Mouse (Mus musculus): ENCODE results near the gene Mfsd6l. TPM values are rescaled to one million over a fixed set of nuclear protein-coding genes. Genes with fewer than 3 reads are reported as not detected.
A peak's percentile ranks its signal among the peaks of the same experiment; 100 is the strongest.

Mfsd6l gene
- polyA plus RNA-seq, 1 experiment from 2014 or later, result 1.4 TPM

GRCm38 (mm10) chr11:68526441-68526840, 29.5 kb upstream of the Mfsd6l start:
- H3K36me3 ChIP-seq (ENCODE audit: control insufficient read depth, insufficient read depth, low read length), result no peaks in the 10 kb centered on the region
- ATAC-seq (ENCODE audit: low FRiP score, low TSS enrichment), result no peak
- no peaks in the 10 kb centered on the region for H3K27me3 ChIP-seq (ENCODE audit: control insufficient read depth, insufficient read depth, low read length)
- WGBS, result 67% methylated on average over 4 of the region's 4 CpGs
- H3K9ac ChIP-seq (ENCODE audit: low read depth, low read length), result no peak overlapping the region
- H3K4me3 ChIP-seq (ENCODE audit: low read length), result no peak overlapping the region
- no peak overlapping the region for H3K27ac ChIP-seq (ENCODE audit: low read depth, low read length)
- H3K4me1 ChIP-seq (ENCODE audit: control insufficient read depth, insufficient read depth, low read length), result no peaks in the 10 kb centered on the region
- H3K4me2 ChIP-seq (replicated peaks; ENCODE audit: low read depth, low read length), result no peak overlapping the region
- H3K9me3 ChIP-seq (ENCODE audit: control insufficient read depth, low read length), result no peaks in the 10 kb centered on the region

- Histone ChIP-seq H3K9ac (ENCODE audit: low read depth, low read length) (no peak overlapping the region), H3K27ac (ENCODE audit: low read depth, low read length) (no peak overlapping the region), H3K4me2 (replicated peaks; ENCODE audit: low read depth, low read length) (no peak overlapping the region), H3K4me1 (ENCODE audit: control insufficient read depth, insufficient read depth, low read length) (no peaks in the 10 kb centered on the region), H3K27me3 (ENCODE audit: control insufficient read depth, insufficient read depth, low read length) (no peaks in the 10 kb centered on the region), H3K4me3 (ENCODE audit: low read length) (no peak overlapping the region), H3K36me3 (ENCODE audit: control insufficient read depth, insufficient read depth, low read length) (no peaks in the 10 kb centered on the region), H3K9me3 (ENCODE audit: control insufficient read depth, low read length) (no peaks in the 10 kb centered on the region)
- WGBS, result 25% methylated on average over 16 of the region's 16 CpGs
- ATAC-seq (ENCODE audit: low FRiP score, low TSS enrichment), result no peak
Measured at GRCm38 (mm10) chr11:68531066-68531806, 24.8 kb upstream of the Mfsd6l start.

- no peak overlapping the region for H3K4me2 ChIP-seq (replicated peaks; ENCODE audit: low read depth, low read length)
- no peak for ATAC-seq (ENCODE audit: low FRiP score, low TSS enrichment)
- H3K27ac ChIP-seq (ENCODE audit: low read depth, low read length), result no peak overlapping the region
- H3K4me1 ChIP-seq (ENCODE audit: control insufficient read depth, insufficient read depth, low read length), result no peaks in the 10 kb centered on the region
- no peaks in the 10 kb centered on the region for H3K36me3 ChIP-seq (ENCODE audit: control insufficient read depth, insufficient read depth, low read length)
- no peak overlapping the region for H3K4me3 ChIP-seq (ENCODE audit: low read length)
- WGBS, result 77% methylated on average over 11 of the region's 11 CpGs
- no peaks in the 10 kb centered on the region for H3K9me3 ChIP-seq (ENCODE audit: control insufficient read depth, low read length)
- H3K27me3 ChIP-seq (ENCODE audit: control insufficient read depth, insufficient read depth, low read length), result no peaks in the 10 kb centered on the region
- H3K9ac ChIP-seq (ENCODE audit: low read depth, low read length), result no peak overlapping the region
Measured at GRCm38 (mm10) chr11:68531941-68532535, 23.9 kb upstream of the Mfsd6l start.

- no peak overlapping the region for H3K4me2 ChIP-seq (replicated peaks; ENCODE audit: low read depth, low read length)
- H3K36me3 ChIP-seq (ENCODE audit: control insufficient read depth, insufficient read depth, low read length), result no peaks in the 10 kb centered on the region
- no peak overlapping the region for H3K4me3 ChIP-seq (ENCODE audit: low read length)
- H3K9ac ChIP-seq (ENCODE audit: low read depth, low read length), result no peak overlapping the region
- no peak overlapping the region for H3K27ac ChIP-seq (ENCODE audit: low read depth, low read length)
- no peaks in the 10 kb centered on the region for H3K4me1 ChIP-seq (ENCODE audit: control insufficient read depth, insufficient read depth, low read length)
- no peaks in the 10 kb centered on the region for H3K27me3 ChIP-seq (ENCODE audit: control insufficient read depth, insufficient read depth, low read length)
- no peak for ATAC-seq (ENCODE audit: low FRiP score, low TSS enrichment)
- no peaks in the 10 kb centered on the region for H3K9me3 ChIP-seq (ENCODE audit: control insufficient read depth, low read length)
- 75% methylated on average over 5 of the region's 5 CpGs for WGBS
Measured at GRCm38 (mm10) chr11:68532773-68533172, 23.2 kb upstream of the Mfsd6l start.

DNA sequence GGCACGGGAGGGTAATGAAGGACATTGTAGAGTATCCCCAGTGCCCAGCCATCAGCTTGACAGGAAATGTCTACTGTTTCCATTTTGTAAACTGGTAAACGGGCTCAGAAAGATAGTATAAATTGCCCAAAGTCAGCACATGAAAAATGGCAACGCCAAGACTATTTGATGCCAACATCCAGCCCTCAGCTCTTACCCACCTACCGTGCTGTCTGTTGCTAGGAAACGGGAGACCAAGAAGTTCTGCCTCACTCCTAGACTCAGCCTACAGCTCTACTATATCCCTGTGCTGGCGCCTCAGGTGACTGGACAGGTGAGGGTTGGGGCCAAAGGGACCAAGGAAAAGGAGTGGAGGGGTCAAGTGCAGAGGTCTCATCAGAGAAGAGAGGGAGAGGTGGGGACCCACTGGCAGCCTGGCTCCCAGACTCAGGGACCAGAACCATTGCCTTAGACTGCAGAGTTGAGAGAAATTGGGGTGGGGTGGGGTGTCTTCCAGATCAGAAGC, 22.0 kb upstream of the Mfsd6l start:
- H3K9me3 ChIP-seq (ENCODE audit: control insufficient read depth, low read length), result no peaks in the 10 kb centered on the region
- WGBS, result 87% methylated on average over 6 of the region's 6 CpGs
- H3K27me3 ChIP-seq (ENCODE audit: control insufficient read depth, insufficient read depth, low read length), result no peaks in the 10 kb centered on the region
- no peak overlapping the region for H3K4me2 ChIP-seq (replicated peaks; ENCODE audit: low read depth, low read length)
- no peak overlapping the region for H3K4me3 ChIP-seq (ENCODE audit: low read length)
- ATAC-seq (ENCODE audit: low FRiP score, low TSS enrichment), result no peak
- no peak overlapping the region for H3K27ac ChIP-seq (ENCODE audit: low read depth, low read length)
- no peaks in the 10 kb centered on the region for H3K4me1 ChIP-seq (ENCODE audit: control insufficient read depth, insufficient read depth, low read length)
- H3K36me3 ChIP-seq (ENCODE audit: control insufficient read depth, insufficient read depth, low read length), result no peaks in the 10 kb centered on the region
- no peak overlapping the region for H3K9ac ChIP-seq (ENCODE audit: low read depth, low read length)

GRCm38 (mm10) chr11:68536026-68536425, 20.0 kb upstream of the Mfsd6l start:
- no peak overlapping the region for H3K27ac ChIP-seq (ENCODE audit: low read depth, low read length)
- no peaks in the 10 kb centered on the region for H3K9me3 ChIP-seq (ENCODE audit: control insufficient read depth, low read length)
- no peaks in the 10 kb centered on the region for H3K36me3 ChIP-seq (ENCODE audit: control insufficient read depth, insufficient read depth, low read length)
- no peaks in the 10 kb centered on the region for H3K4me1 ChIP-seq (ENCODE audit: control insufficient read depth, insufficient read depth, low read length)
- no peak overlapping the region for H3K4me3 ChIP-seq (ENCODE audit: low read length)
- WGBS, result 81% methylated on average over 4 of the region's 4 CpGs
- no peak for ATAC-seq (ENCODE audit: low FRiP score, low TSS enrichment)
- no peaks in the 10 kb centered on the region for H3K27me3 ChIP-seq (ENCODE audit: control insufficient read depth, insufficient read depth, low read length)
- no peak overlapping the region for H3K4me2 ChIP-seq (replicated peaks; ENCODE audit: low read depth, low read length)
- no peak overlapping the region for H3K9ac ChIP-seq (ENCODE audit: low read depth, low read length)

- ATAC-seq (ENCODE audit: low FRiP score, low TSS enrichment), result no peak; the same call in 1 of the 2 replicates
- Histone ChIP-seq H3K9me3 (ENCODE audit: control insufficient read depth, low read length) (no peaks in the 10 kb centered on the region), H3K4me1 (ENCODE audit: control insufficient read depth, insufficient read depth, low read length) (no peaks in the 10 kb centered on the region), H3K27me3 (ENCODE audit: control insufficient read depth, insufficient read depth, low read length) (no peaks in the 10 kb centered on the region), H3K36me3 (ENCODE audit: control insufficient read depth, insufficient read depth, low read length) (no peaks in the 10 kb centered on the region), H3K27ac (ENCODE audit: low read depth, low read length) (no peak overlapping the region), H3K4me2 (replicated peaks; ENCODE audit: low read depth, low read length) (no peak overlapping the region), H3K9ac (ENCODE audit: low read depth, low read length) (no peak overlapping the region), H3K4me3 (ENCODE audit: low read length) (no peak overlapping the region)
- WGBS, result 43% methylated on average over 4 of the region's 4 CpGs
Measured at GRCm38 (mm10) chr11:68536465-68536864, 19.5 kb upstream of the Mfsd6l start.

DNA sequence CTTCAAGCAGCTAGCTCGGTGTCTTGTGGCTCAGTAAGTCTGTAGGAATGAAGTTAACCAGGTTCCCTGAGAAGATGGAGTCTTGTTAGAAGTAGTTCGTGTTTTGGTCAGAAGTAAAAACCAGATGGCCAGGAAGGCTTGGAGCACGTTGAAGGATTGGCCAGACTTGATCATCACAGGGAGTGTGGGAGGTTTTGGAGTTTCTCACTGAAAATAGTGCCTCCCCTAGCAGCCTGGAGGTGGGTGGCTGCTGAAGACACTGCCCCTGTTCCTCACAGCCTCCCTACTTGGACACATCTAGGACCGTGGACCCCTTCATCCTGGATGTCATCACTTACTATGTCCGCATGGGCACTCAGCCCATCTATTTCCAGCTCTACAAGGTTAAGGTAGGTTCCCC, 16.4 kb upstream of the Mfsd6l start:
- Histone ChIP-seq H3K4me1 (ENCODE audit: control insufficient read depth, insufficient read depth, low read length) (no peaks in the 10 kb centered on the region), H3K36me3 (ENCODE audit: control insufficient read depth, insufficient read depth, low read length) (no peaks in the 10 kb centered on the region), H3K4me2 (replicated peaks; ENCODE audit: low read depth, low read length) (no peak overlapping the region), H3K4me3 (ENCODE audit: low read length) (no peak overlapping the region), H3K27me3 (ENCODE audit: control insufficient read depth, insufficient read depth, low read length) (no peaks in the 10 kb centered on the region), H3K9me3 (ENCODE audit: control insufficient read depth, low read length) (no peaks in the 10 kb centered on the region), H3K27ac (ENCODE audit: low read depth, low read length) (no peak overlapping the region), H3K9ac (ENCODE audit: low read depth, low read length) (no peak overlapping the region)
- 70% methylated on average over 5 of the region's 5 CpGs for WGBS
- ATAC-seq (ENCODE audit: low FRiP score, low TSS enrichment), result no peak

GRCm38 (mm10) chr11:68544554-68544953, 11.4 kb upstream of the Mfsd6l start:
- Histone ChIP-seq H3K4me2 (replicated peaks; ENCODE audit: low read depth, low read length) (no peak overlapping the region; the same call in 1 of the 2 replicates), H3K9ac (ENCODE audit: low read depth, low read length) (no peak overlapping the region), H3K27ac (ENCODE audit: low read depth, low read length) (no peak overlapping the region), H3K4me3 (ENCODE audit: low read length) (no peak overlapping the region), H3K36me3 (ENCODE audit: control insufficient read depth, insufficient read depth, low read length) (no peaks in the 10 kb centered on the region), H3K4me1 (ENCODE audit: control insufficient read depth, insufficient read depth, low read length) (0 out of 2 replicates have a peak, but pooled peaks cover 7% of the 10 kb centered on the region), H3K9me3 (ENCODE audit: control insufficient read depth, low read length) (no peaks in the 10 kb centered on the region), H3K27me3 (ENCODE audit: control insufficient read depth, insufficient read depth, low read length) (no peaks in the 10 kb centered on the region)
- 0 out of 2 replicates have a peak, but pooled peaks have one; percentile 60 for ATAC-seq (ENCODE audit: low FRiP score, low TSS enrichment)
- WGBS, result 10% methylated on average over 8 of the region's 8 CpGs
